Mouse (Mus musculus) erythroblast, embryonic 14.5 days (primary cell): ENCODE data around the gene Arel1.

Source experiments
- GATA1 ChIP-seq: IDR thresholded peaks from 2 replicates; pipeline ENCODE4 v1.6.1; 2012; ENCODE audit warnings: low read length, inconsistent platforms, mixed read lengths
- TAL1 ChIP-seq: IDR thresholded peaks from 3 replicates; pipeline ENCODE4 v1.6.1; 2012; ENCODE audit warnings: low read length, inconsistent platforms, mixed read lengths

GRCm38 (mm10) chr12:84970428-84971096, at the start of gene Arel1, which contains the start of gene Fcf1:
- no peak for TF ChIP-seq GATA1
- no peak for TF ChIP-seq TAL1
